Mouse (Mus musculus): ENCODE measurements around the gene E2f2. TPM values are rescaled to one million over a fixed set of nuclear protein-coding genes. Genes with fewer than 3 reads are reported as not detected.

The E2f2 gene
- polyA plus RNA-seq, 1 experiment from 2014 or later: 5.5 TPM

GRCm38 (mm10) chr4:136134418-136134977 lies 37.7 kb upstream of the E2f2 start:
- Histone ChIP-seq H3K4me1 (ENCODE audit: control insufficient read depth, insufficient read depth, low read length) (peaks cover 27% of the 10 kb centered on the region), H3K27ac (ENCODE audit: low read depth, low read length) (peak overlapping the region; percentile 97), H3K9me3 (replicated peaks; ENCODE audit: control insufficient read depth, low read length) (no peaks in the 10 kb centered on the region), H3K4me3 (ENCODE audit: low read depth, low read length) (peak overlapping the region; percentile 40), H3K27me3 (replicated peaks; ENCODE audit: control insufficient read depth, insufficient read depth, low read length) (no peaks in the 10 kb centered on the region), H3K4me2 (ENCODE audit: low read length) (peak overlapping the region; percentile 76), H3K36me3 (ENCODE audit: control insufficient read depth, insufficient read depth, low read length) (no peaks in the 10 kb centered on the region), H3K9ac (ENCODE audit: low read length) (peak overlapping the region; percentile 77)
- DNase-seq (ENCODE audit: low spot score) (peak; percentile 56), ATAC-seq (peak; percentile 22)
- WGBS: under 1% methylated on average over 15 of the region's 15 CpGs

- no peaks in the 10 kb centered on the region for H3K27me3 ChIP-seq (replicated peaks; ENCODE audit: control insufficient read depth, insufficient read depth, low read length)
- peak overlapping the region; percentile 97 for H3K27ac ChIP-seq (ENCODE audit: low read depth, low read length)
- no peaks in the 10 kb centered on the region for H3K9me3 ChIP-seq (replicated peaks; ENCODE audit: control insufficient read depth, low read length)
- ATAC-seq (peak; percentile 79), DNase-seq (ENCODE audit: low spot score) (peak; percentile 90)
- H3K4me1 ChIP-seq (ENCODE audit: control insufficient read depth, insufficient read depth, low read length): peaks cover 32% of the 10 kb centered on the region
- H3K9ac ChIP-seq (ENCODE audit: low read length): peak overlapping the region; percentile 77
- peak overlapping the region; percentile 76 for H3K4me2 ChIP-seq (ENCODE audit: low read length)
- H3K36me3 ChIP-seq (ENCODE audit: control insufficient read depth, insufficient read depth, low read length): no peaks in the 10 kb centered on the region
- H3K4me3 ChIP-seq (ENCODE audit: low read depth, low read length): peak overlapping the region; percentile 40
- under 1% methylated on average over 49 of the region's 50 CpGs for WGBS
These were observed 37.0 kb upstream of the E2f2 start for GRCm38 (mm10) chr4:136134978-136135873.

GRCm38 (mm10) chr4:136135874-136136728 lies 36.1 kb upstream of the E2f2 start:
- DNase-seq (ENCODE audit: low spot score) (peak; percentile 51), ATAC-seq (no peak)
- peak overlapping the region; percentile 77 for H3K9ac ChIP-seq (ENCODE audit: low read length)
- no peaks in the 10 kb centered on the region for H3K36me3 ChIP-seq (ENCODE audit: control insufficient read depth, insufficient read depth, low read length)
- H3K4me2 ChIP-seq (ENCODE audit: low read length): peak overlapping the region; percentile 76
- no peaks in the 10 kb centered on the region for H3K27me3 ChIP-seq (replicated peaks; ENCODE audit: control insufficient read depth, insufficient read depth, low read length)
- peak overlapping the region; percentile 97 for H3K27ac ChIP-seq (ENCODE audit: low read depth, low read length)
- peaks cover 36% of the 10 kb centered on the region for H3K4me1 ChIP-seq (ENCODE audit: control insufficient read depth, insufficient read depth, low read length)
- WGBS: 28% methylated on average over 9 of the region's 9 CpGs
- no peaks in the 10 kb centered on the region for H3K9me3 ChIP-seq (replicated peaks; ENCODE audit: control insufficient read depth, low read length)
- 0 out of 2 replicates have a peak overlapping the region, but pooled peaks have one; percentile 40 for H3K4me3 ChIP-seq (ENCODE audit: low read depth, low read length)

GRCm38 (mm10) chr4:136139326-136140110 lies 32.7 kb upstream of the E2f2 start:
- H3K4me1 ChIP-seq (ENCODE audit: control insufficient read depth, insufficient read depth, low read length): peaks cover 38% of the 10 kb centered on the region
- H3K9me3 ChIP-seq (replicated peaks; ENCODE audit: control insufficient read depth, low read length): no peaks in the 10 kb centered on the region
- 61% methylated on average over 17 of the region's 17 CpGs for WGBS
- peak overlapping the region; percentile 52; the same call in 1 of the 2 replicates for H3K27ac ChIP-seq (ENCODE audit: low read depth, low read length)
- H3K36me3 ChIP-seq (ENCODE audit: control insufficient read depth, insufficient read depth, low read length): no peaks in the 10 kb centered on the region
- peak overlapping the region; percentile 53; the same call in 1 of the 2 replicates for H3K4me2 ChIP-seq (ENCODE audit: low read length)
- H3K27me3 ChIP-seq (replicated peaks; ENCODE audit: control insufficient read depth, insufficient read depth, low read length): peaks cover 6% of the 10 kb centered on the region
- ATAC-seq: no peak
- H3K4me3 ChIP-seq (ENCODE audit: low read depth, low read length): no peak overlapping the region
- DNase-seq (ENCODE audit: low spot score): no peak
- no peak overlapping the region for H3K9ac ChIP-seq (ENCODE audit: low read length)

GRCm38 (mm10) chr4:136140327-136141250 lies 31.6 kb upstream of the E2f2 start:
- Histone ChIP-seq H3K36me3 (ENCODE audit: control insufficient read depth, insufficient read depth, low read length) (no peaks in the 10 kb centered on the region), H3K9ac (ENCODE audit: low read length) (peak overlapping the region; percentile 33), H3K4me1 (ENCODE audit: control insufficient read depth, insufficient read depth, low read length) (peaks cover 40% of the 10 kb centered on the region), H3K4me2 (ENCODE audit: low read length) (peak overlapping the region; percentile 53), H3K4me3 (ENCODE audit: low read depth, low read length) (peak overlapping the region; percentile 17), H3K9me3 (replicated peaks; ENCODE audit: control insufficient read depth, low read length) (no peaks in the 10 kb centered on the region), H3K27me3 (replicated peaks; ENCODE audit: control insufficient read depth, insufficient read depth, low read length) (peaks cover 14% of the 10 kb centered on the region), H3K27ac (ENCODE audit: low read depth, low read length) (peak overlapping the region; percentile 75)
- DNase-seq (ENCODE audit: low spot score) (peak; percentile 92), ATAC-seq (peak; percentile 82)
- whole genome bisulfite sequencing: 8% methylated on average over 31 of the region's 31 CpGs

GRCm38 (mm10) chr4:136142267-136143192 lies 29.7 kb upstream of the E2f2 start:
- Histone ChIP-seq H3K36me3 (ENCODE audit: control insufficient read depth, insufficient read depth, low read length) (no peaks in the 10 kb centered on the region), H3K27me3 (replicated peaks; ENCODE audit: control insufficient read depth, insufficient read depth, low read length) (peaks cover 29% of the 10 kb centered on the region), H3K4me3 (ENCODE audit: low read depth, low read length) (no peak overlapping the region), H3K9me3 (replicated peaks; ENCODE audit: control insufficient read depth, low read length) (no peaks in the 10 kb centered on the region), H3K27ac (ENCODE audit: low read depth, low read length) (peak overlapping the region; percentile 44; the same call in 1 of the 2 replicates), H3K9ac (ENCODE audit: low read length) (peak overlapping the region; percentile 71; the same call in 1 of the 2 replicates), H3K4me1 (ENCODE audit: control insufficient read depth, insufficient read depth, low read length) (peaks cover 34% of the 10 kb centered on the region), H3K4me2 (ENCODE audit: low read length) (peak overlapping the region; percentile 89)
- ATAC-seq (no peak), DNase-seq (ENCODE audit: low spot score) (no peak)
- WGBS: 17% methylated on average over 17 of the region's 17 CpGs
